Mouse (Mus musculus): ENCODE data around the gene Klf15. TPM values are rescaled to one million over a fixed set of nuclear protein-coding genes. Genes with fewer than 3 reads are reported as not detected.

The Klf15 gene
- polyA plus RNA-seq (2016; fragmentation: Nextera tagmentation; extraction: Ambion mirVana) = 3.8 and 4.3 TPM in 2 replicates

GRCm38 (mm10) chr6:90462181-90462706 lies at the start of gene Klf15:
Gene Klf15, plus strand, starts transcription at chr6:90462576.
- peaks cover 60% of the 10 kb centered on the region for H3K27me3 ChIP-seq
- peak; percentile 78 for ATAC-seq (ENCODE audit: low FRiP score)
- WGBS = under 1% methylated on average over 47 of the region's 70 CpGs

GRCm38 (mm10) chr6:90422565-90422964 lies 39.8 kb upstream of the Klf15 start:
- 4% methylated on average over 14 of the region's 14 CpGs for WGBS
- no peaks in the 10 kb centered on the region for H3K36me3 ChIP-seq (replicated peaks)
- H3K9me3 ChIP-seq = no peaks in the 10 kb centered on the region
- H3K9ac ChIP-seq = 0 out of 2 replicates have a peak overlapping the region, but pooled peaks have one; percentile 26
- peak overlapping the region; percentile 20 for H3K4me3 ChIP-seq (replicated peaks)
- H3K4me1 ChIP-seq = peaks cover 6% of the 10 kb centered on the region
- ATAC-seq (ENCODE audit: low FRiP score) = peak; percentile 89
- H3K27me3 ChIP-seq = peaks cover 22% of the 10 kb centered on the region
- no peak overlapping the region for H3K27ac ChIP-seq
- H3K4me2 ChIP-seq = peak overlapping the region; percentile 52

More at GRCm38 (mm10) chr6:90462181-90462706, at the start of gene Klf15:
- H3K4me3 ChIP-seq (replicated peaks) = peak within 1 kb of the TSS; percentile 62
- no peak within 1 kb of the TSS for H3K27ac ChIP-seq
- no peaks in the 10 kb centered on the region for H3K36me3 ChIP-seq (replicated peaks)
- no peaks in the 10 kb centered on the region for H3K9me3 ChIP-seq
- peaks cover 18% of the 10 kb centered on the region for H3K4me1 ChIP-seq
- H3K9ac ChIP-seq = peak within 1 kb of the TSS; percentile 58
- H3K4me2 ChIP-seq = peak within 1 kb of the TSS; percentile 100

- H3K36me3 ChIP-seq (replicated peaks) = no peaks in the 10 kb centered on the region
- no peak for ATAC-seq (ENCODE audit: low FRiP score)
- no peak overlapping the region for H3K27ac ChIP-seq
- H3K9me3 ChIP-seq = no peaks in the 10 kb centered on the region
- peaks cover 27% of the 10 kb centered on the region for H3K27me3 ChIP-seq
- peaks cover 18% of the 10 kb centered on the region for H3K4me1 ChIP-seq
- WGBS = 82% methylated on average over 3 of the region's 3 CpGs
- H3K4me3 ChIP-seq (replicated peaks) = no peak overlapping the region
- no peak overlapping the region for H3K4me2 ChIP-seq
- no peak overlapping the region for H3K9ac ChIP-seq
Observed at GRCm38 (mm10) chr6:90425361-90425760, 37.0 kb upstream of the Klf15 start.

- no peak for ATAC-seq (ENCODE audit: low FRiP score)
- Histone ChIP-seq H3K27ac (no peak overlapping the region), H3K27me3 (peaks cover 27% of the 10 kb centered on the region), H3K9me3 (no peaks in the 10 kb centered on the region), H3K4me1 (peaks cover 18% of the 10 kb centered on the region), H3K9ac (no peak overlapping the region), H3K36me3 (replicated peaks) (no peaks in the 10 kb centered on the region), H3K4me2 (no peak overlapping the region), H3K4me3 (replicated peaks) (no peak overlapping the region)
- WGBS = 84% methylated on average over 4 of the region's 4 CpGs
Observed at GRCm38 (mm10) chr6:90426003-90426402, 36.4 kb upstream of the Klf15 start.

GRCm38 (mm10) chr6:90428380-90428974 lies 33.9 kb upstream of the Klf15 start, which contains the start of gene Cfap100:
Gene Cfap100, minus strand, starts transcription at chr6:90428797.
- H3K9me3 ChIP-seq = no peaks in the 10 kb centered on the region
- peak; percentile 89 for ATAC-seq (ENCODE audit: low FRiP score)
- peak within 1 kb of the TSS; percentile 56 for H3K9ac ChIP-seq
- 2% methylated on average over 31 of the region's 31 CpGs for WGBS
- peak within 1 kb of the TSS; percentile 39 for H3K4me3 ChIP-seq (replicated peaks)
- H3K36me3 ChIP-seq (replicated peaks) = no peaks in the 10 kb centered on the region
- H3K4me1 ChIP-seq = peaks cover 12% of the 10 kb centered on the region
- H3K27ac ChIP-seq = peak within 1 kb of the TSS; percentile 6; the same call in 1 of the 2 replicates
- H3K4me2 ChIP-seq = peak within 1 kb of the TSS; percentile 64
- H3K27me3 ChIP-seq = peaks cover 24% of the 10 kb centered on the region

GRCm38 (mm10) chr6:90429911-90430310 lies 32.5 kb upstream of the Klf15 start:
- H3K36me3 ChIP-seq (replicated peaks) = no peaks in the 10 kb centered on the region
- H3K9me3 ChIP-seq = no peaks in the 10 kb centered on the region
- ATAC-seq (ENCODE audit: low FRiP score) = no peak

GRCm38 (mm10) chr6:90431487-90431886 lies 30.9 kb upstream of the Klf15 start:
- WGBS = 83% methylated on average over 2 of the region's 2 CpGs
- Histone ChIP-seq H3K36me3 (replicated peaks) (no peaks in the 10 kb centered on the region), H3K4me3 (replicated peaks) (no peak overlapping the region), H3K27me3 (peaks cover 16% of the 10 kb centered on the region), H3K4me2 (no peak overlapping the region), H3K9ac (no peak overlapping the region), H3K9me3 (no peaks in the 10 kb centered on the region), H3K27ac (no peak overlapping the region), H3K4me1 (peaks cover 15% of the 10 kb centered on the region)
- ATAC-seq (ENCODE audit: low FRiP score) = no peak

More at GRCm38 (mm10) chr6:90429911-90430310, 32.5 kb upstream of the Klf15 start:
- H3K9ac ChIP-seq = no peak overlapping the region
- H3K4me2 ChIP-seq = no peak overlapping the region
- peaks cover 12% of the 10 kb centered on the region for H3K4me1 ChIP-seq
- no peak overlapping the region for H3K4me3 ChIP-seq (replicated peaks)
- no peak overlapping the region for H3K27ac ChIP-seq
- 85% methylated on average over 14 of the region's 14 CpGs for WGBS
- H3K27me3 ChIP-seq = peaks cover 20% of the 10 kb centered on the region

- 70% methylated on average over 3 of the region's 3 CpGs for WGBS
- Histone ChIP-seq H3K27me3 (no peaks in the 10 kb centered on the region; the same call in 1 of the 2 replicates), H3K4me1 (peaks cover 3% of the 10 kb centered on the region), H3K4me2 (no peak overlapping the region), H3K9me3 (no peaks in the 10 kb centered on the region), H3K9ac (no peak overlapping the region), H3K36me3 (replicated peaks) (no peaks in the 10 kb centered on the region), H3K4me3 (replicated peaks) (no peak overlapping the region), H3K27ac (no peak overlapping the region)
- ATAC-seq (ENCODE audit: low FRiP score) = peak; percentile 33; the same call in 1 of the 2 replicates
Observed at GRCm38 (mm10) chr6:90434687-90435086, 27.7 kb upstream of the Klf15 start.

GRCm38 (mm10) chr6:90435195-90435618 lies 27.2 kb upstream of the Klf15 start:
- H3K36me3 ChIP-seq (replicated peaks) = no peaks in the 10 kb centered on the region
- peak; percentile 72 for ATAC-seq (ENCODE audit: low FRiP score)
- peaks cover 3% of the 10 kb centered on the region for H3K4me1 ChIP-seq
- WGBS = 13% methylated on average over 11 of the region's 11 CpGs
- no peak overlapping the region for H3K27ac ChIP-seq
- no peaks in the 10 kb centered on the region for H3K9me3 ChIP-seq
- H3K4me3 ChIP-seq (replicated peaks) = no peak overlapping the region
- H3K27me3 ChIP-seq = no peaks in the 10 kb centered on the region; the same call in 1 of the 2 replicates
- 0 out of 2 replicates have a peak overlapping the region, but pooled peaks have one; percentile 17 for H3K4me2 ChIP-seq
- no peak overlapping the region for H3K9ac ChIP-seq

- H3K27me3 ChIP-seq = no peaks in the 10 kb centered on the region; the same call in 1 of the 2 replicates
- H3K27ac ChIP-seq = no peak overlapping the region
- no peak for ATAC-seq (ENCODE audit: low FRiP score)
- 90% methylated on average over 10 of the region's 10 CpGs for WGBS
- no peaks in the 10 kb centered on the region for H3K9me3 ChIP-seq
- peaks cover 3% of the 10 kb centered on the region for H3K4me1 ChIP-seq
- H3K36me3 ChIP-seq (replicated peaks) = no peaks in the 10 kb centered on the region
- no peak overlapping the region for H3K4me2 ChIP-seq
- H3K9ac ChIP-seq = no peak overlapping the region
- no peak overlapping the region for H3K4me3 ChIP-seq (replicated peaks)
Observed at GRCm38 (mm10) chr6:90436192-90436907, 26.0 kb upstream of the Klf15 start.

GRCm38 (mm10) chr6:90437041-90437440 lies 25.3 kb upstream of the Klf15 start:
- 92% methylated on average over 3 of the region's 3 CpGs for WGBS
- no peaks in the 10 kb centered on the region for H3K36me3 ChIP-seq (replicated peaks)
- H3K4me3 ChIP-seq (replicated peaks) = no peak overlapping the region
- H3K27ac ChIP-seq = no peak overlapping the region
- no peak overlapping the region for H3K4me2 ChIP-seq
- peaks cover 3% of the 10 kb centered on the region for H3K4me1 ChIP-seq
- H3K9me3 ChIP-seq = no peaks in the 10 kb centered on the region
- H3K27me3 ChIP-seq = no peaks in the 10 kb centered on the region; the same call in 1 of the 2 replicates
- ATAC-seq (ENCODE audit: low FRiP score) = no peak
- H3K9ac ChIP-seq = no peak overlapping the region

GRCm38 (mm10) chr6:90446883-90447282 lies 15.5 kb upstream of the Klf15 start:
- no peaks in the 10 kb centered on the region for H3K9me3 ChIP-seq
- H3K36me3 ChIP-seq (replicated peaks) = no peaks in the 10 kb centered on the region
- no peak overlapping the region for H3K4me3 ChIP-seq (replicated peaks)
- 0 out of 2 replicates have a peak, but pooled peaks have one; percentile 44 for ATAC-seq (ENCODE audit: low FRiP score)
- no peak overlapping the region; the same call in 1 of the 2 replicates for H3K4me2 ChIP-seq
- no peak overlapping the region for H3K27ac ChIP-seq
- peak overlapping the region; percentile 21; the same call in 1 of the 2 replicates for H3K9ac ChIP-seq
- no peaks in the 10 kb centered on the region for H3K27me3 ChIP-seq
- H3K4me1 ChIP-seq = peaks cover 14% of the 10 kb centered on the region
- WGBS = 28% methylated on average over 4 of the region's 4 CpGs

All from forebrain, embryonic 12.5 days (tissue).